Mouse (Mus musculus): ENCODE results near the gene Cdc34b.
A peak's percentile ranks its signal among the peaks of the same experiment; 100 is the strongest.

Gene Cdc34b

GRCm38 (mm10) chr11:94735746-94736145, 5.8 kb upstream of the Cdc34b start:
- no peak for DNase-seq (ENCODE audit: low spot score)

GRCm38 (mm10) chr11:94752946-94753713, 11.5 kb downstream of the Cdc34b start:
- no peak for DNase-seq (ENCODE audit: low spot score)

- DNase-seq (ENCODE audit: low spot score) = no peak
Measured at GRCm38 (mm10) chr11:94759916-94760315, 18.3 kb downstream of the Cdc34b start.

- DNase-seq (ENCODE audit: low spot score) = no peak
Measured at GRCm38 (mm10) chr11:94760364-94760763, 18.8 kb downstream of the Cdc34b start.

- DNase-seq (ENCODE audit: low spot score) = no peak
Measured at GRCm38 (mm10) chr11:94760799-94761198, 19.2 kb downstream of the Cdc34b start.

- no peak for DNase-seq (ENCODE audit: low spot score)
Measured at GRCm38 (mm10) chr11:94762281-94762680, 20.7 kb downstream of the Cdc34b start.

GRCm38 (mm10) chr11:94762775-94763174, 21.2 kb downstream of the Cdc34b start:
- DNase-seq (ENCODE audit: low spot score) = no peak

- DNase-seq (ENCODE audit: low spot score) = no peak
Measured at GRCm38 (mm10) chr11:94767241-94767640, 25.7 kb downstream of the Cdc34b start.

GRCm38 (mm10) chr11:94772363-94773055, 30.9 kb downstream of the Cdc34b start:
- DNase-seq (ENCODE audit: low spot score) = no peak

GRCm38 (mm10) chr11:94773851-94774250, 32.3 kb downstream of the Cdc34b start:
- DNase-seq (ENCODE audit: low spot score) = peak; percentile 39

- no peak for DNase-seq (ENCODE audit: low spot score)
Measured at GRCm38 (mm10) chr11:94774887-94775497, 33.4 kb downstream of the Cdc34b start.

GRCm38 (mm10) chr11:94782603-94783002, 41.0 kb downstream of the Cdc34b start, which contains the start of gene Tmem92:
Gene Tmem92, minus strand, starts transcription at chr11:94782703.
- no peak for DNase-seq (ENCODE audit: low spot score)

GRCm38 (mm10) chr11:94785247-94785646, 43.7 kb downstream of the Cdc34b start:
- peak; percentile 71 for DNase-seq (ENCODE audit: low spot score)

GRCm38 (mm10) chr11:94791700-94792099, 50.1 kb downstream of the Cdc34b start:
- DNase-seq (ENCODE audit: low spot score) = no peak
